Mouse (Mus musculus) erythroblast, adult 5-6 weeks (primary cell): ENCODE data around the gene Limd1. TPM values are rescaled to one million over a fixed set of nuclear protein-coding genes. Genes with fewer than 3 reads are reported as not detected.

Experiments
- ATAC-seq: replicated peaks from 2 replicates; pipeline ENCODE4 v1.8.0; 2016; ENCODE audit warnings: moderate number of reproducible peaks, mild to moderate bottlenecking, moderate TSS enrichment, inconsistent platforms; ENCODE audit not compliant: poor library complexity, low FRiP score, severe bottlenecking
- total RNA-seq, 2 experiments: library from RNA; stranded (forward) in 1 of 2; stranded (reverse) in 1 of 2; fragments of 150-400 nt in 1 of 2; fragments of 200-764, 138-1000 nt in 1 of 2; gene quantifications; 2 replicates each; pipeline versions ENCODE4 v1.2.3 to v1.2.4; 2015 to 2017; ENCODE audit warnings: low replicate concordance in 2 of 2

The Limd1 gene
- total RNA-seq, 2 experiments from 2014 or later = 14.1 to 19.2 TPM

DNA sequence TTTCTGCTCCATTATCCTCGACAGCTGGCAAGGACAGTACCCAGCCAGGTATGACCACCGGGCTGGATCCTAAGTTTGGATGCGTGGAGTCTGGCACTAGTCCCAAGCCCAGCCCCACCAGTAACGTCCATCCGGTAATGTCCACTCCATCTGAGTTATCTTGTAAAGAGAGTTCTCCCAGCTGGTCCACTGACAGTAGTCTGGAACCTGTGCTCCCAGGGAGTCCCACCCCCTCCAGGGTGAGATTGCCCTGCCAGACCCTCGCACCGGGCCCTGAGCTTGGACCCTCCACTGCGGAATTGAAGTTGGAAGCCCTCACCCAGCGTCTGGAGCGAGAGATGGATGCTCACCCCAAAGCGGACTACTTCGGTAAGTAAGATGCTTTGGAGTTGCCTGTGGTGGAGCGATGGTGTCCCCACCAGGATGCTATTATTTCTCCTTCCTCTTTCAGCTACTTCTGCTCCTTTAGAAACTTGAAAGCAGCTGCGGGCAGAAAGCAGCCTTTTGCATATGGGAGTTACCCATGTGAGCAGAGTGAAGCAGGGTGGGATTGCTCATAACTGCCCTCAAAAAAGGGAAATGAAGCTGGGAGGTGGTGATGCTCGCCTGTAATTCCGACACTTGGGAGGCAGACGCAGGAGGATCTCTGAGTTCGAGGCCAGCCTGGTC lies 1.9 kb downstream of the Limd1 start:
- no peak for ATAC-seq

- peak; percentile 79 for ATAC-seq
Measured at GRCm38 (mm10) chr9:123481136-123481535, 2.6 kb downstream of the Limd1 start.

- no peak for ATAC-seq
Measured at GRCm38 (mm10) chr9:123483598-123483997, 5.1 kb downstream of the Limd1 start.

GRCm38 (mm10) chr9:123484830-123485229 lies 6.3 kb downstream of the Limd1 start:
- no peak for ATAC-seq

- no peak for ATAC-seq
Measured at GRCm38 (mm10) chr9:123485561-123485960, 7.1 kb downstream of the Limd1 start.

GRCm38 (mm10) chr9:123486635-123487034 lies 8.1 kb downstream of the Limd1 start:
- no peak for ATAC-seq

- ATAC-seq = no peak
Measured at GRCm38 (mm10) chr9:123489073-123489472, 10.6 kb downstream of the Limd1 start.

DNA sequence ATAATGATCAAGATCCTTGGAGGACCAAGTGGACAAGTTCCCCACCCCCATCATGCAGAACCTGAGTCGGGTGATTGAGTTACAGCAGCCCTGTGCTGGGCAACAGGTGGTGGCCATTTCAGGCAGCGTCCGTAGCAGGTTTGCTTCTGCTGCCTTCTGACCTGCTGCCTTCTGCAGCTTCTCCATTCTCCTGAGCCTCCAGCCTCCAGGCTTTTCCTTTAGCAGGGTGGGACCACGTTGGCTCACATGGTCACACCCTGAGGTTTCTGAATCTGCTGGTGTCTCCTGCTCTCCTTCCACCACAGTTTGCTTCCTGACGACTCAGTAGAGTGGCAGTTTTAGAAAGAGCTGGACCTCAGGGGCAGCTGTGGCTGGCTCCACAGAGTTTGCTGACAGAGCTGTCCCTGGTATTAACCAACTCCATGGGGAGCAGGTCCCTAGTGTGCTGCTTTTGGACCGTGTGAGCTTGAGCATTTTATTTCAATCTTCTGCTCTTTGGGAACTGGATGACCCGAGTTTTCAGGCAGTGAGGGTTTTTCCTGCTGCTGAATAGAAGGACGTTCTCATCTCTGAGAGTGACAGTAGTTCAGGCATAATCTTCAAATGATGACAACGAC lies 11.3 kb downstream of the Limd1 start:
- no peak for ATAC-seq

- ATAC-seq = no peak
Measured at GRCm38 (mm10) chr9:123490930-123491329, 12.4 kb downstream of the Limd1 start.

DNA sequence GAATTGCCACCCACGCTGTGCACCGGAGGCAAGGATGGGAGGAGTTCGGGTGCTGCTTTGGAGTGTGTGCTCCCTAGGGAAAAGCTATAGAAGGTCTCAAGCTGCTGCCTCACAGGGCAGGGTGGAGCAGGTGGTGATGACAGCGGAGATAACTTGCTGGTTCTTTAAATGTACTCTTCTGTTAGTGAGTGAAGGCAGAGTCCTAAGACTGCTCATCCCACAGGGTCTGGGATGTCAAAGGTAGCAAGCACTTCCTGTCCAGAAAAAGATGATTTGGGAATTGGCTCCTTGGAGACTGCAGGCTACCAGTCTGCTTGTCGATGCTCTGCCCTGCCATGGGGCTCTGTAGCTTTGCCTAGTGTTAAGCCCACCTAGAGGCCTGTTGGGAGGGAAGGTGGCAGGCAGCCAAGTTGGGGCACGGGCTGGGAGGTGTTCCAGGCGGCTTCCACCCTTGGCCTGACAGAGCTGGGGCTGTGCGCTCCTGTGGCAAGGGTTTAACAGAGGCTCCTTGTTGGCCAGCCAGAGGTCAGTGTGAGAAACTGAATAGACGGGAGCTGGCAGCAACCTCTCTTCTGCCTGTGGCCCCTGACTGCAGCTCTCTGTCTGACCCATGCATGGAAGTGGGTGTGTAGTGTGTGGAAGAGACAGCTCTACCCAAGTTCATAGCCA lies 13.5 kb downstream of the Limd1 start:
- peak; percentile 60 for ATAC-seq

- ATAC-seq = no peak
Measured at GRCm38 (mm10) chr9:123496665-123497064, 18.2 kb downstream of the Limd1 start.

DNA sequence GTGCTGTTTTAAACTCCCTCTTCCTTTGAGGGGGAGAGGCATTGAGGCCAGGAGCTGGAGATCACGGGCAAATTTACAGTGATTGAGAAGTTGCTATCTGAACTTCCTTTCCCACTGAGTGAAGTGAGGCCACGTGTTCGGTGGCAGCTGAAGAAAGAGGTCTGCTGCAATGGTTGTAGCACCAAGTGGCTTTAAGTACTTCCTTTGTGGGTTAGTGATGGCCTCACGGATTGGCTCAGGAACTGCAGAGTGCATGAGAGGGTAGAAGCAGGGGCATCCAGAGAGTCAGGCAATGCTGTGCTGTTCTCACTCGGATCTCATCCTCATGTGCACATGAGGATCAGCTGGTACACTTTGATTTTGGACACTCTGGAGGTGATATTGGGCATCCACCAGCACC lies 19.4 kb downstream of the Limd1 start:
- ATAC-seq = no peak

DNA sequence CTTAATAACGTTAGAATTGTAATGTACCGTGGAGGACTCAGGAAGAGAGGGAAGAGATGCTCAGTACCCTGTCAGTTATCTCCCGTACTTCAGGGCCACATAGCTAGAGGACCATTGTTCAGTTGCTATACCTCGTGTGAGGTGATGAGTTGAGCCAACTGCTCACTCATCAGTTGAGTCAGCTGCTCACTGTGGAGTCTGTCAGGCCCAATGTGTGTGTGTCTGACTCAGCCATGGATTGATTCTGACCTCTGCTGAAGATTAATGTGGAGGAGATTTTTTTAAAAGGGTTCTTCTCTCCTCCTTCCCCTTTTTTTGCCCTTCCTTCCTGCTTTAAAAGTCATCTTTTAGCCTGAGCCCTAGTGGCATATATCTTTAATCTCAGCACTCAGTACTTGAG lies 22.0 kb downstream of the Limd1 start:
- no peak for ATAC-seq

GRCm38 (mm10) chr9:123503171-123503834 lies 24.8 kb downstream of the Limd1 start:
- no peak for ATAC-seq

DNA sequence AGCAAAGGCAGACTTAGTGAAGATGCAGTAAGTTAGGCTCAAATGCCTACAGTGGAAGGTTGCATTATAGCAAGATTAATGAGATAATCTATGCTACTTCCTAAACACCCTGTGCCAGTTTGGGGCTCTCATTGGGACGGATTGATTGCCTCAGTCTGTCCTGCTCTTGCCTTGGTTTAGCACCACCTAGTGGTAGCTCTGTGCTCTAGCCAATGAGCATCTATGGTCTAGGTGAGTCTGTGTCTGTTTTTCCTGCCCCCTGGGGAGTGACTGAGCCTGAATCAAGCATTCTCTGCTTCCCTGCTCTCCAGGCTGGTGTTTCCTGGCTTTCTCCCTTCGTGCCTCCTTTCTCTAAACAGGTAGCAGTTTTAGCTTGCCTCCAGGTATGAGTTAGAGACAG lies 25.8 kb downstream of the Limd1 start:
- ATAC-seq = peak; percentile 93

GRCm38 (mm10) chr9:123505598-123505997 lies 27.1 kb downstream of the Limd1 start:
- no peak for ATAC-seq

- ATAC-seq = no peak
Measured at GRCm38 (mm10) chr9:123506270-123507146, 28.0 kb downstream of the Limd1 start.

DNA sequence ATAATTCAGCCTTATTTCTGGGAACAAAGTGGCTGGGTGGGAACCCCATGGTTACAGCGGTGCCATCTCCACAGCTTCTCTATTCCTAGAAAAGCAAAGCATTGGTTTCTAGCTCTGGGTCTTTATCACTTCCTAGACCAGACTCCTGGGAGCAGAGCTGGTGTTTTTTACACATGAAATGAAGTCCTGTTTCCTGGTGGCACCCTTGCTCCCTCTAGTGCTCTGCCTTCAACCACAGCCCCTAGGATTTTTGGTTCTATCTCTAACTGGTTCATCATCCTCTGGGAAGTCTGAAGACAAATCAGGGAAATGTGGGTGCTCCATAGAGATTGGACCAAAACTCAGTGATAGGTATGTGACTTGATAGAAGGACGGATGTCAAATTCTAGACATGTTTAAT lies 28.9 kb downstream of the Limd1 start:
- no peak for ATAC-seq

GRCm38 (mm10) chr9:123508986-123509385 lies 30.5 kb downstream of the Limd1 start:
- ATAC-seq = no peak
